Mouse (Mus musculus) MEL (cell line): ENCODE measurements around the gene Gm11444. TPM values are rescaled to one million over a fixed set of nuclear protein-coding genes. Genes with fewer than 3 reads are reported as not detected.

ENCODE experiments used
- DNase-seq: peaks from one replicate; pipeline ENCODE4 v3.0.0; 2011; ENCODE audit warnings: low read depth, low spot score
- H3K27ac ChIP-seq: 2 replicates; pipeline ENCODE4 v1.5.1; 2012; ENCODE audit warnings: low read depth, mild to moderate bottlenecking, control low read depth, low read length, moderate library complexity; ENCODE audit not compliant: control insufficient read depth
- H3K27me3 ChIP-seq, 2 experiments: fragments of 150-350 bp in 1 of 2; sonication (generic) in 1 of 2; 2 replicates each; pipeline ENCODE4 v1.6.1; 2012; ENCODE audit warnings: low read length in 2 of 2, mild to moderate bottlenecking in 2 of 2, improper control_type of control experiment in 1 of 2, moderate library complexity in 1 of 2; ENCODE audit not compliant: insufficient read depth in 2 of 2, control insufficient read depth in 1 of 2
- H3K36me3 ChIP-seq, 2 experiments: 2 replicates each; pipeline ENCODE4 v1.6.1; 2012 to 2014; ENCODE audit warnings: low read length in 2 of 2, improper control_type of control experiment in 1 of 2, inconsistent platforms in 1 of 2, mild to moderate bottlenecking in 1 of 2; ENCODE audit not compliant: insufficient read depth in 2 of 2, control insufficient read depth in 1 of 2
- H3K4me1 ChIP-seq, 2 experiments: fragments of 150-350 bp in 1 of 2; sonication (generic) in 1 of 2; 2 replicates each; pipeline ENCODE4 v1.6.1; 2012; ENCODE audit warnings: low read length in 2 of 2, improper control_type of control experiment in 1 of 2, mild to moderate bottlenecking in 1 of 2; ENCODE audit not compliant: insufficient read depth in 2 of 2, control insufficient read depth in 1 of 2
- H3K4me3 ChIP-seq, 2 experiments: fragments of 150-350 bp in 1 of 2; sonication (generic) in 1 of 2; 2 replicates each; pipeline ENCODE4 v1.5.1; 2012; ENCODE audit warnings: low read depth in 2 of 2, low read length in 2 of 2, mild to moderate bottlenecking in 2 of 2, moderate library complexity in 2 of 2, control low read depth in 1 of 2, improper control_type of control experiment in 1 of 2; ENCODE audit not compliant: control insufficient read depth in 1 of 2, insufficient read depth in 1 of 2
- H3K79me2 ChIP-seq: 2 replicates; pipeline ENCODE4 v1.6.1; 2012; ENCODE audit warnings: mild to moderate bottlenecking, low read length, moderate library complexity; ENCODE audit not compliant: control insufficient read depth, poor library complexity, insufficient read depth
- H3K9ac ChIP-seq: 2 replicates; pipeline ENCODE4 v1.6.1; 2012; ENCODE audit warnings: low read depth, mild to moderate bottlenecking, control low read depth, low read length, moderate library complexity; ENCODE audit not compliant: control insufficient read depth, poor library complexity, severe bottlenecking
- H3K9me3 ChIP-seq: fragments of 150-350 bp; sonication (generic); replicated peaks from 2 replicates; pipeline ENCODE4 v1.6.1; 2012; ENCODE audit warnings: mild to moderate bottlenecking, low read length, improper control_type of control experiment, moderate library complexity; ENCODE audit not compliant: insufficient read depth
- BHLHE40 ChIP-seq: IDR thresholded peaks from 2 replicates; pipeline ENCODE4 v1.6.1; 2012; ENCODE audit warnings: low read depth, mild to moderate bottlenecking, inconsistent platforms, low read length, improper control_type of control experiment, borderline replicate concordance
- CHD1 ChIP-seq: IDR thresholded peaks from 2 replicates; pipeline ENCODE4 v1.6.1; 2012; ENCODE audit warnings: low read depth, mild to moderate bottlenecking, inconsistent platforms, low read length, improper control_type of control experiment
- CTCF ChIP-seq, 3 experiments: IDR thresholded peaks in 2 of 3; conservative IDR thresholded peaks in 1 of 3; 2 replicates each; pipeline ENCODE4 v1.5.1; 2011 to 2012; ENCODE audit warnings: low read length in 3 of 3, low read depth in 2 of 3, mild to moderate bottlenecking in 2 of 3, improper control_type of control experiment in 1 of 3, inconsistent platforms in 1 of 3, mixed read lengths in 1 of 3, moderate library complexity in 1 of 3; ENCODE audit not compliant: control insufficient read depth in 1 of 3, insufficient read depth in 1 of 3, poor library complexity in 1 of 3, severe bottlenecking in 1 of 3
- E2F4 ChIP-seq: IDR thresholded peaks from 2 replicates; pipeline ENCODE4 v1.6.1; 2011; ENCODE audit warnings: low read depth, low read length, improper control_type of control experiment, borderline replicate concordance
- ETS1 ChIP-seq: IDR thresholded peaks from 2 replicates; pipeline ENCODE4 v1.6.1; 2012; ENCODE audit warnings: low read depth, mild to moderate bottlenecking, inconsistent platforms, low read length, improper control_type of control experiment, moderate library complexity
- GABPA ChIP-seq: IDR thresholded peaks from 2 replicates; pipeline ENCODE4 v1.6.1; 2012; ENCODE audit warnings: low read depth, mild to moderate bottlenecking, inconsistent platforms, low read length, improper control_type of control experiment, moderate library complexity
- MAFK ChIP-seq: IDR thresholded peaks from 2 replicates; pipeline ENCODE4 v1.6.1; 2011; ENCODE audit warnings: low read depth, mild to moderate bottlenecking, low read length, improper control_type of control experiment, borderline replicate concordance
- MEF2A ChIP-seq: IDR thresholded peaks from 2 replicates; pipeline ENCODE4 v1.6.1; 2014; ENCODE audit warnings: low read depth, mild to moderate bottlenecking, inconsistent platforms, low read length, improper control_type of control experiment; ENCODE audit not compliant: poor library complexity, insufficient replicate concordance, severe bottlenecking; ENCODE audit errors: extremely low read depth
- MXI1 ChIP-seq: IDR thresholded peaks from 2 replicates; pipeline ENCODE4 v1.6.1; 2011; ENCODE audit warnings: mild to moderate bottlenecking, low read depth, low read length, improper control_type of control experiment
- MYC ChIP-seq: IDR thresholded peaks from 2 replicates; pipeline ENCODE4 v1.6.1; 2011; ENCODE audit warnings: low read depth, mild to moderate bottlenecking, low read length, improper control_type of control experiment, moderate library complexity
- NELFE ChIP-seq: IDR thresholded peaks from 2 replicates; pipeline ENCODE4 v1.6.1; 2011; ENCODE audit warnings: low read depth, low read length, improper control_type of control experiment
- NRF1 ChIP-seq: IDR thresholded peaks from 2 replicates; pipeline ENCODE4 v1.6.1; 2014; ENCODE audit warnings: low read depth, mild to moderate bottlenecking, inconsistent platforms, low read length, improper control_type of control experiment, moderate library complexity; ENCODE audit not compliant: poor library complexity, insufficient read depth, severe bottlenecking
- POLR2A ChIP-seq, 2 experiments: IDR thresholded peaks; 2 replicates each; pipeline ENCODE4 v1.6.1; 2011 to 2012; ENCODE audit warnings: low read length in 2 of 2, mild to moderate bottlenecking in 2 of 2, control low read depth in 1 of 2, improper control_type of control experiment in 1 of 2, low read depth in 1 of 2, moderate library complexity in 1 of 2; ENCODE audit not compliant: control insufficient read depth in 1 of 2, insufficient read depth in 1 of 2, poor library complexity in 1 of 2
- POLR2AphosphoS2 ChIP-seq: IDR thresholded peaks from 2 replicates; pipeline ENCODE4 v1.6.1; 2011; ENCODE audit warnings: low read length, improper control_type of control experiment
- POLR2AphosphoS5 ChIP-seq: IDR thresholded peaks from 2 replicates; pipeline ENCODE4 v1.6.1; 2012; ENCODE audit warnings: low read depth, borderline replicate concordance, mild to moderate bottlenecking, inconsistent platforms, low read length, moderate library complexity, mixed read lengths
- RAD21 ChIP-seq: IDR thresholded peaks from 2 replicates; pipeline ENCODE4 v1.6.1; 2011; ENCODE audit warnings: mild to moderate bottlenecking, low read depth, low read length, improper control_type of control experiment
- SIN3A ChIP-seq: IDR thresholded peaks from 2 replicates; pipeline ENCODE4 v1.6.1; 2012; ENCODE audit warnings: low read length, improper control_type of control experiment, inconsistent platforms
- SMC3 ChIP-seq: IDR thresholded peaks from 2 replicates; pipeline ENCODE4 v1.6.1; 2011; ENCODE audit warnings: low read depth, low read length, improper control_type of control experiment
- TAL1 ChIP-seq: IDR thresholded peaks from 2 replicates; pipeline ENCODE4 v1.6.1; 2012; ENCODE audit warnings: mild to moderate bottlenecking, inconsistent platforms, low read length, moderate library complexity, mixed read lengths
- TBP ChIP-seq: IDR thresholded peaks from 2 replicates; pipeline ENCODE4 v1.8.0; 2011; ENCODE audit warnings: low read depth, low read length, improper control_type of control experiment
- USF1 ChIP-seq: IDR thresholded peaks from 2 replicates; pipeline ENCODE4 v1.6.1; 2014; ENCODE audit warnings: low read depth, mild to moderate bottlenecking, inconsistent platforms, low read length, improper control_type of control experiment, moderate library complexity
- USF2 ChIP-seq, 2 experiments: IDR thresholded peaks; 2 replicates each; pipeline ENCODE4 v1.6.1; 2011 to 2012; ENCODE audit warnings: improper control_type of control experiment in 2 of 2, low read length in 2 of 2, borderline replicate concordance in 1 of 2, inconsistent platforms in 1 of 2, low read depth in 1 of 2, mild to moderate bottlenecking in 1 of 2; ENCODE audit not compliant: insufficient read depth in 1 of 2
- ZC3H11A ChIP-seq: IDR thresholded peaks from 2 replicates; pipeline ENCODE4 v1.6.1; 2012; ENCODE audit warnings: low read depth, mild to moderate bottlenecking, inconsistent platforms, low read length, improper control_type of control experiment
- ZKSCAN1 ChIP-seq: IDR thresholded peaks from 2 replicates; pipeline ENCODE4 v1.6.1; 2012; ENCODE audit warnings: low read depth, mild to moderate bottlenecking, inconsistent platforms, low read length, improper control_type of control experiment, moderate library complexity
- ZMIZ1 ChIP-seq: IDR thresholded peaks from 2 replicates; pipeline ENCODE4 v1.6.1; 2012; ENCODE audit warnings: low read depth, mild to moderate bottlenecking, inconsistent platforms, low read length, improper control_type of control experiment, moderate library complexity
- polyA plus RNA-seq, 2 experiments: library from polyadenylated mRNA; stranded (reverse) in 1 of 2; unstranded in 1 of 2; fragments of >175 nt in 1 of 2; fragments of >200 nt in 1 of 2; gene quantifications; 2 replicates each; pipeline versions ENCODE4 v1.2.1 to v1.2.4; 2012; ENCODE audit warnings: low replicate concordance in 2 of 2, low read depth in 1 of 2; ENCODE audit not compliant: insufficient read length in 2 of 2, insufficient read depth in 1 of 2, missing spikeins in 1 of 2
- total RNA-seq: library from RNA; depleted of rRNA; stranded (reverse); fragments of 300-350 nt; gene quantifications from 2 replicates; pipeline ENCODE4 v1.2.3, GENCODE M21; 2012

Gm11444 gene
- total and polyA plus RNA-seq, 3 experiments = 0.21 TPM; not detected in 2

DNA sequence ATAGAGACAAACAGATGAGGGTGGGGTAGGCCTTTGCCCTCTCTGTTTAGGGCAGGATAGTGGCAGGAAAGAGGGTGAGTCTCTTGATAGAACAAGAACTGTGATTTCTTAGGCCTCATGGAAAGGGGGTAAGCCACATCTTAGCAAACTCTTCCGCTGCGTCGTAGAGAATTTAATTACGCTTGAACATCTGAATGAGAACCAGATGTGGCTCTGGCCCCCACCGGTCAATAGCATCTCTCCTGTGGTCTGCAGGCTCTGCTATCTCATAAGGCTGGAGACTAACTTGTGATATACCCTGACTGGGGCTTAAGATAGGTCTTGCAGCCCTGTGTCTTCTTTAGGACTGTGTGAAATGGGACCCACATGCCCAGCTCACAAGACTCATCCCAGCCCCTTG, 33.7 kb downstream of the Gm11444 start:
- no peak for DNase-seq
- H3K9me3 ChIP-seq = no peaks in the 10 kb centered on the region
- H3K27me3 ChIP-seq = no peaks in the 10 kb centered on the region
- no peaks in the 10 kb centered on the region for H3K4me1 ChIP-seq
- no peaks in the 10 kb centered on the region for H3K79me2 ChIP-seq
- H3K9ac ChIP-seq = no peak overlapping the region
- no peak for TF ChIP-seq E2F4
- no peak for TF ChIP-seq BHLHE40
- TF ChIP-seq CHD1 = no peak
- H3K36me3 ChIP-seq = no peaks in the 10 kb centered on the region
- no peak overlapping the region for H3K4me3 ChIP-seq
- H3K27ac ChIP-seq = no peak overlapping the region

DNA sequence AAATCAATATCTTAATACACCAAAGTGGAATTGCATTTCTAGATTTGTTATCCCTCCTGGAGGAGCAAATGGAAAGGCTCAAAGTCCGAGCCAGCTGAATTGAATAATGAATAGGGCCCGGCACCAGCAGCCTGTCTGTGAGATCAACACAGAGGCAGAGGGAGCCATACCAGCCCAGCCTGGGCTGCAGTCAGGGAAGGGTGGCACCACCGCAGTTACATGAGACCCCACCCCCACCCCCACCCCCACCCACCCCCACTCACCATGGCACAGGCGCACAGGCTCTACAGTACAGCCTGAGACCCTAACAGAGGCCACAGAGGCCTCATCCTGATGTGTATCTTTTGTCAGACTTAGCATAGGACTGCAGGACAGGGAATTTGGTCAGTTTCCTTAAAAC, 35.5 kb downstream of the Gm11444 start:
- H3K4me3 ChIP-seq = no peak overlapping the region
- no peaks in the 10 kb centered on the region for H3K79me2 ChIP-seq
- H3K4me1 ChIP-seq = no peaks in the 10 kb centered on the region
- DNase-seq = no peak
- no peaks in the 10 kb centered on the region for H3K9me3 ChIP-seq
- H3K9ac ChIP-seq = no peak overlapping the region
- no peak overlapping the region for H3K27ac ChIP-seq
- no peaks in the 10 kb centered on the region for H3K36me3 ChIP-seq
- TF ChIP-seq MYC (no peak), TBP (no peak), MXI1 (no peak), SIN3A (no peak), BHLHE40 (no peak), GABPA (no peak)
- H3K27me3 ChIP-seq = no peaks in the 10 kb centered on the region

DNA sequence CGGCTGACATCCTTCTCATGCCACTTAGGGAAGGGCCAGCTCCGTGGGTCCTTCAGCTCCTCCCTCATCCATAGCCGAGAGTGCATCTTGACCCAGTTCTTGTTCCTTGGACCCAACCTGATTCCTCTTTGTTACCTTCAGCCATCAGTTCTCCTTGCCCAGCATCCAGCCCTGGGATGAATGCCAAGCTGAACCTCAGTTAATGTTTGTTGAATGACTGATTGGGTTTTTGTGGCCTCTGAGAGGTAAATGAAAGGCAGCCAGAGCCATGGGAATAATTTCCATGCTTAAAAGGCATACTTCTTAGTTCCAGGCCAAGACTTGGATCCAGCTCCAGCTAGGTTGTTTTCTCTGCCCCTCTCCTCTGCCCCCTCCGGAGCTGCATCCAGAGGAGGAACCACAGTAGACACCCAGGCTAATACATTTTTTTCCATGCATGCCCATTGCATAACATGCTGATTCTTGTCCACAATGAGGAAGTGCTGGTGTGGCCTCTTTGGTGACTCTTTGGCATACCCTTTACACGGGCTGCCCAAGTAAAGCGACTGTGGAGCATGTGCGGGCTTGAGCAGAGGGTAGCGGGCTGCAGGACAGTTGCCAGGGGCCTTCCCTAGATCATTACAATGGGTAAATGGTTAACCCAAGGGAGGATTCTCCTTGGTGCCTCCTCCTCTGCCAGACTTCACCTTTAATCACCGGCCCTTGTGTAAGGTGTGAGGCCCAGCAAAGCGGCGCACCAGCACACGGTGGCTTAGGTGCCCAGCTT, 37.7 kb downstream of the Gm11444 start:
- H3K4me1 ChIP-seq = no peaks in the 10 kb centered on the region
- DNase-seq = no peak
- no peak overlapping the region for H3K4me3 ChIP-seq
- H3K9ac ChIP-seq = no peak overlapping the region
- no peaks in the 10 kb centered on the region for H3K27me3 ChIP-seq
- TF ChIP-seq ZKSCAN1 (no peak), NRF1 (no peak), POLR2AphosphoS5 (no peak), RAD21 (no peak), ETS1 (no peak), USF2 (IDR thresholded peaks at IDR 0.05; ENCODE audit: borderline replicate concordance in 1 of 2, insufficient read depth in 1 of 2, low read depth in 1 of 2, low read length in 2 of 2) (no peak), NELFE (no peak), MXI1 (no peak), MEF2A (no peak), MAFK (no peak), TBP (no peak), ZMIZ1 (no peak), MYC (no peak), CTCF (IDR thresholded peaks at IDR 0.05 in 2 of 3, conservative IDR thresholded peaks at IDR 0.05 in 1 of 3; ENCODE audit: control insufficient read depth in 1 of 3, insufficient read depth in 1 of 3, low read depth in 2 of 3, low read length in 3 of 3, poor library complexity in 1 of 3, severe bottlenecking in 1 of 3) (no peak), POLR2A (IDR thresholded peaks at IDR 0.05; ENCODE audit: control insufficient read depth in 1 of 2, insufficient read depth in 1 of 2, low read depth in 1 of 2, low read length in 2 of 2, poor library complexity in 1 of 2) (no peak), ZC3H11A (no peak), POLR2AphosphoS2 (no peak), SMC3 (no peak), TAL1 (no peak), USF1 (no peak)
- H3K9me3 ChIP-seq = no peaks in the 10 kb centered on the region
- H3K79me2 ChIP-seq = no peaks in the 10 kb centered on the region
- no peak overlapping the region for H3K27ac ChIP-seq
- no peaks in the 10 kb centered on the region for H3K36me3 ChIP-seq
